Mouse (Mus musculus) right cerebral cortex, postnatal 10 days (tissue): ENCODE measurements at regions not wholly inside any gene's neighbourhood (a gene's known extent, or its start where the extent isn't known, plus 50 kb on each side); places are given as distances from the start of the nearest gene placed in this dataset.

ENCODE experiments used
- DNase-seq, 2 experiments: peaks; one replicate each; pipeline ENCODE4 v3.0.0; 2021; ENCODE audit warnings: low spot score in 2 of 2

DNA sequence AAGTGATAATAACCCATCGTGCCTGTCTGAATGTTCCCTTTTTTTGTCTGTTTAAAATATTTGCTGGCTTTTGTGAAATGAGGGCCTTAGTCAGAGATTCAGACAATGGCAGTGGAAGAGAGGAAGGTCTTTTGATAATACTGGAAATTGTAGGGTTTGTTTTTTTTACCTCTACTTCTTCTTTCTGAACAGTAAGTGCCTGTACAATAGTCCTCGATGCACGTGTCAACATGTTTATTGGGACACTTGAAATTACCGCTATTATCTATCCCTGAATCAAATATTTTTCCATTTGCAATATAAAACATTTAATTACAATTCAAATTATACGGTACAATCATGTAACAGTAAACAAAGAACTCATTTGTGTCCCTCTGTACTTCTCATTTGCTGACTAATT lies 733.5 kb downstream of the Fam19a2 start:
- no peak for DNase-seq

DNA sequence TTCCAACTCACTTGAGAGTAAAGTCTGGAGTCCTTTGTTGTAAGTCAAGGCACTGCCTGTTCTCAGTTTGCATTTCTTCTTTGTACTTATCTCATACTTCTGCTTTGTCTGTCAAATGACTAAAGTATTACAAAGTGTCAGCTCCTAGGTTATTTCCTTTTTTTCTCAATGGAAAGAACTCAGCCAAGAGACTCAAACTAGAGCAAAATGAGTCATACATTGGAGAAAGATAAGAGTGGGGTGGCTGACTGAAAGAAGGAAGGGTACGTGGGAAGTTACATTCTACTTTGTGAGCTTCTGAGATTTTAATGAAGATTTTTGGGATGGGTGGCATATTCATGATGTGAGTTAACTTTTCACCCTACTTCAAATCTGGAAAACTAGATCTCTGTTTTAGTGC lies 735.2 kb downstream of the Fam19a2 start:
- DNase-seq, result no peak

DNA sequence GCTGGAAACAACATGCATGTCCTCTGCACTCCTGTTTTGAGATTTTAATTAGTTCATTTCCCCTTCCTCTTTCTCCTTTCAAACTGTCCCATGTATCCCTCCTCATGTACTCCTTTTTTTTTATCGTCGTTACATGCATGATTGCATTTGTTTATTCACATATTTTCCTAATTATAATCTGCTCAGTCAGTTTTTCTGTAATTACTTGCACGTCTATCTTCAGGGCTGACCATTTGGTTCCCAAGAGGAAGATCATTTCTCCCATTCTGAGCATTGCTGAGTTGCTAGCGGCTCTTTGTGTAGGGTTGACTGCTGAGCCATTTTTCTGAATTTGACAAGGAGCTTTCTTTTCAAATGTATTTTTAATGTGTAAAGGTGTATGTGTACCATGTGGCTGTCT lies 781.2 kb downstream of the Fam19a2 start:
- no peak for DNase-seq

DNA sequence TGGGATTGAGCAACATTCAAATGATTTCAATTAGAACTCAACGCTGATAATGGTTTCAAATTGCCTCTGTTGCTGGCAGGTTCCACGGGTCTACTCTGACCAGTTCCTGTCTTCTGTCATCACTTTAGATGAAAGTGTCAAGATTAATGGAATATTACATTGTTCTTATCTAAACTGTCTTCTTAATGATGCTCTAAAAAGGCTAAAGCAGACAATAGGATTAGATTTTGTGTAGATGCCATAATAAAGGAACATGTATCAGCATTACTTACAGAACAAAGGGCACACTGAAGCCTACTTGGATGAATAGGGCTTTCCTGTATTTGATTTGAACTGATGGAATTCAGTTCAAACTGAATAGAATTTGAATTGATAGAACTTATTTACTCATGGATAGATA lies 782.0 kb downstream of the Fam19a2 start:
- DNase-seq, result no peak

DNA sequence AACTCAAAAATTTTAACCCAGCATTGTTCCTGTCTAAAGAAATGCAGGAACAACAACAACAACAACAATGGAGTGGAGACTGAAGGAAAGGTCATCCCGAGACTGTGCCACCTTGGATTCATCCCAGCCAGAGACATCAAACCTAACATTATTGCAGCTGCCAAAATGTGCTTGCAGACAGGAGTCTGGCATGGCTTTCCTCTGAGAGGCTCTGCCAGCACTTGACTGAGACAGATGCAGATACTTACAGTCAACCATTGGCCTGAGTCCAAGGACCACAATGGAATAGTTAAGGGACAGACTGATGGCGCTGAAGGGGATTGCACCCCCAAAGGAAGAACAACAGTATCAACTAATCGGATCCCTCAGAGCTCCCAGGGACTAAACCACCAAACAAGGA lies 819.0 kb downstream of the Fam19a2 start:
- peak; percentile 23 to 31 for DNase-seq

DNA sequence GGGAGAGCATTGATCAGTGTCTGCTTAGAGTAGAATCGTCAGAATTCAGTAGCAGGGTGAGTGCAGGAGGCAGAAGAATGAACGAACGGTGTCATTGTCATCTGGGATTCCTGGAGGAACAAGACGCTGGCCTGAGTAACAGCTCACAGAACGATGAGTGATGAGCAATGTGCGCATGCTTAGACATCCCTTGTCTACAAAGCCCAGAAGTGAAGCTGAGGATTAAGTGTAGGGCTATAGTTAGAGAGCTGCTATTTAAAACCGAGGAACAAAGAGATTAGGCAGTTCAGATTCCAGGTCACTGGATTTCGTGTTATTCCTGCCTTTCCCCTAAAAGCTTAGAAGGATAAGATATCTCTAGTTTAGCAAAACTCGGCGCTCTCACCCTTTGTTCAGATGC lies 826.8 kb downstream of the Fam19a2 start:
- DNase-seq, result no peak

DNA sequence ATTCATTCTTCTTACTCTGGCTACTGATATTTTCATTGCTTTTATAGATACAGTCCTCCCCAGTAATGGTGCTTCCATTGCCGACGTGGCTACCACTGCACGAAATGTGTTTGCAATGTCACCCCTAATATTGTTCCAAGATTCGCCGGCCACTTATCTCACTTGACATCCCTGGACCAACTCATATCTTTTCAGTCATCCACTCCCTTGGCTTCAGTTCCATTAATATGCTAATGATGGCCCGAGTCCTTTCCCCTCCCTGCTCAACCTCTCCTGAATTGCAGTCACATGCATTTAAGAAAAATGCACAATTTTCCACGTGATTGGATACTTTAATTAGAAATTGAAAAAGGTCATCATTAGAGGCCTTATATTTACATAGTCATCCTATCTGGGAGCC lies 827.6 kb downstream of the Fam19a2 start:
- DNase-seq, result no peak

DNA sequence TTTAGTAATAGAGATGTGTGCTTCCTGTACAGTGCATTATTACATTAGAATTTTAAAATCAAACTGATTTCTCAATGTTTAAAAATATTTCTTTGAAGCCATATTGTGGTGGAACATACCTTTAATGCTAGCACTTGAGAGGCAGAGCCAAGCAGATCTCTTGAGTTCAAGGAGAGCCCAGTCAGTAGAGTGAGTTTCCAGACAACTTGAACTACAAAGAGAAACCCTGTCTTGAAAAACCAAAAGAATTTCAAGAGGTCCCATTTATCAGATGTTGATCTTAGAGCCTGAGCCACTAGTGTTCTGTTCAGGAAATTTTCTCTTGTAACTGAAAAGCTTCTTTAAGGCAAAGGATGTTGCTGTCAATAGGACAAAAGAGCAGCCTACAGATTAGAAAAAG lies 855.8 kb downstream of the Fam19a2 start:
- no peak for DNase-seq

DNA sequence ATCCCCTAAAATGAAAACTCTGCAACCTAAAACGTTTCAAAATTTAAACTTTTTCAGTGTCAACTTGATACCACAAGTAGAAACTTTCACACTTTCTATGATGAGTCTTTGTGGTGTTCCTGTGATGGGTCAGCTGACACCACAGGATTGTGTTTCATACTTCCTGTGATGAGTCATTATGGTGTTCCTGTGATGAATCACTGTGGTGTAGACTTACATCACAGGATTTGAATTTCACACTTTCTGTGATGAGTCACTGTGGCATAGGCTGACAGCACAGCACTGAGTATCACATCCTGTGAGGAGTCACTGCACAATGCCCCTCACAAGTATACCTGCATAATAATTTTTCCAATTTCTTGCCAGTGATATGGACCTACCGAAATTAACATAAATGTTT lies 874.7 kb downstream of the Fam19a2 start:
- no peak for DNase-seq

DNA sequence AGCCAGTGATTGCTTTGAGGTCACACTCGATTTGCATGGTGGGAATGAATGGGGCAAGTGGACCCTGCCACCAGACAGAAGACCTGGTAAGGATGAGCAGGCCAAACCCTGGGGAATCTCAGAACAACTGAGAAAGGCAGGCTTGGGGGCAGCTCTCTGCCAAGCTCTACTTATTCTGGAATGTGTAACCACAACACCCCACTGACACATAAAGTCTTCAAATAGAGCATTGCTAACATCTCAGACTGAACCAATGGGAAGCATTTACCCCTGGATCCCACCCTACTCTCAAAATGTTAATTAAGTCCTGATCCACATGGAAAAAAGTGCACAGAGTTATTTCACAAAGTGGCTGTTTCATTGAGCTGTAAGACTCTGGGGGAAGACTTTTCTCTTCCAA lies 878.5 kb downstream of the Fam19a2 start:
- no peak for DNase-seq

DNA sequence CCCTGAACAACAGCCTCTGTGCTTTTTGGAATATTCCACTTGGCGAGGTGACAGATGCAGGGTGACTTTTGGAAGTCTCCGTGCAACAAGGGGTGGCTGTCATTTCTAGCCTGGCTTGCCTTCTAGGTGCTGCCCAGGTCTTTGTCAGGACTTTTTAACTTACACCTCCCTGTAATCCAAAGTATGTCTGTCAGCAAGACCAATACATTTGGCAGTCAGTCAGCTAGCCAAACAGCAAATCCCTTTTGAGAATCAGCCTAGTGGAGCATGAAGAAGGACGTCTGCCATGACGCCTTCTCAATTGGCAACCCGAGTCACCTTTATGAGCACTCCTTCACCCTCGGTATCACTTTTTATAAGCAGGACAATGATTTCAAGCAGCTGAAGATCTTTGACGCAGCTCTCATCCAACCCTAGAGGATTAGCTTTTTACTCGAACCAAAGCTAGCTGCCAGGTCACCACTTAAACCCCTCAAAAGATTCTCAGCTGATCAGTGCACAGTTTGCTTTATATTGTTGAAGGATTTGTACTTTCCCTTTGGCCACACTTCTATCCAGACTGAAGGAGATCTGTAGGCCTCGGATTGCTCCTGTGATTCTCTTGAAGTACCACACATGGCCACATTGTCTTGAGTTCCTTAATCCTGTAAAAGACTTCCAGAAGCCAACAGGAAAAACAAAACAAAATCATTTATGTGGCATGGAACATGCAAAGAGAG lies 883.1 kb downstream of the Fam19a2 start:
- DNase-seq, result no peak

DNA sequence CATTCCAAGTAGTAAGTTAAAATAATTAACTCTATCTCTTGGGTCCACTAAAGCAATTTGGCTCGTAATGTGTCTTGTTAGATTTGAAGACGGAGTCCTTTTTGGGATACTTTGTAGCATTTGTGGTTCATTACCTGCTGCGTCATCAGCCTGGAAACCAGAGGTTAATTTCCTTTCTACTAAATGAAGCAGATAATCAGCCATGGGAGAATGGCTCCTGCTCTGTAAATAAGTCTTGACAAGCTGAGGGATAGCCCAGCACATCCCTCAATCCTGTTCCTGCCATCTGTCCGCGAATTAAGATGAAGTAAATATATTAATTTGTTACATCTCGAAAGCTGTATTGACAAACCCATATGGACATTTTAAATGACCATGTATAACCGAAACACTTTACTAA lies 899.6 kb downstream of the Fam19a2 start:
- no peak for DNase-seq

DNA sequence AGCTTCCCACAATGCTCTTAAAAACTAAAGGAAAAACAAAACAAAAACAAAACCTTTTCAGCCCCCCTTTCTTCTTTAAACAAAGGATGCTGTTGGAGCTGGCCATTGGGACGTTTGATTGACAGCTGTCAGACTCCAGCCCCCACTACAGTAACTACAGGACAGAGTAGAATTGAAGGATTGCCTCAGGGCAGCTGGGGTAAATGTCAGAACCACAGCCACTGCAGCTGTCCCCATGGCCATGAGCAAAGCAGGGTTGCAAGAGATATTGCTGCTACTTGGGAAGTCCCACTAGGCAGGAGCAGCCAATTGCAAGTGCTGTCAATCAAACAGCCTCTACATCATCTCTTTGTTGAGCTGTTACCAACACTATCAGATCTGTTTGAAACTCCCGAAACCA lies 911.8 kb downstream of the Fam19a2 start:
- DNase-seq, result no peak

DNA sequence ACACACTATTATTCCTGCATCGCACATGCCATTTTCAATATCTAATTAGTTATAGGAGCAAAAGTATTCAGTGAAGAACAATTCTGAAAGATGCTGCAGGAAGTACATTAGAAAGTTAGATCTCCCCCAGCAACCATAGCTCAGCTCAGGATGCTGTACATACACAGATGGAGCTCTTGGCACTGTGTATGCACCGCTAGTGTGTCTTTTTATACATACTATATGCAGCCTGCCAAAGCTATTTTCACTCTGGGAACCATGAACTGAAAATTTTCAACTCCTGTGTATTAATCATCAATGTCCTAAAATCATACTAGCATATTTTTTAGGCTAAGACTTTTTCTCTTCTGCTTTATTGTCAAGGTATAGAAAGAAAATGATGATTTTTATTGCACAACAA lies 944.5 kb downstream of the Fam19a2 start:
- DNase-seq, result peak; percentile 54 to 78

DNA sequence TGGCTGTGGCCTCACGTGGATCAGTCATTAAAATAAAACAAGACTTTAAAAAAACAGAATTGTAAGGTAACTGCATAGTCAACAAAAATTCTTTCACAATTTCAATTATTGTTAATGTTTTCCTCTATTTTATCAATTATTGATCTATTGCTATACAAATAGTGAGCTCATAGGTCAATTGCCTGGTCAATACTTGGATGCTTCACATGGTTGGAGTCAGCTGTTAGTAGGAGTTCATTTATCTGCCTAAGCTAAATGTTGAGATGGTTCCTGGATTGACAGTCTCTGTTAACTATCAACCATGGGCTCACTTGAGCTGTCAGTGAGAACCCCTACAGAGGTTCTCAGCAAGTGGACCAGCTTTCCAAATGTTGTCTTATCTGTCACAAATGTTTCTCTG lies 955.7 kb downstream of the Fam19a2 start:
- DNase-seq, result no peak

DNA sequence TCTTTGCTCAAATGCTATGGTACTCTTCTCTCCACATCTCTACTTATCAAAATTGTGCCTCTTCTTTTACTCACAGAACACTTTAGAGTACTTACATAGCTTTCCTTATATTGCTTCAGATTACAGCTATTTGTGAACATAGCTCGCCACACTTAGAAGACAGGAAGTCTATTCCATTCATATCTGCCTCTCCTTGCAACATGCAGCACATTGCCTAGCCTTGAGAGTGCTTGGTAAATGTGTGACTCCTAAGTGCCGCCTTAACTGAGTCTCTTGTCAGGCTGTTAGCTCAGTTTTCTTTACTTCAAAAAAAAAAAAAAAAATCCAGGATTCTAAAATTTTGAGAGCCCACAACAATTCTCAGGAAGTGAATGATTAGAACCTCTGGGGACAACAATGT lies 958.3 kb downstream of the Fam19a2 start:
- DNase-seq, result no peak

DNA sequence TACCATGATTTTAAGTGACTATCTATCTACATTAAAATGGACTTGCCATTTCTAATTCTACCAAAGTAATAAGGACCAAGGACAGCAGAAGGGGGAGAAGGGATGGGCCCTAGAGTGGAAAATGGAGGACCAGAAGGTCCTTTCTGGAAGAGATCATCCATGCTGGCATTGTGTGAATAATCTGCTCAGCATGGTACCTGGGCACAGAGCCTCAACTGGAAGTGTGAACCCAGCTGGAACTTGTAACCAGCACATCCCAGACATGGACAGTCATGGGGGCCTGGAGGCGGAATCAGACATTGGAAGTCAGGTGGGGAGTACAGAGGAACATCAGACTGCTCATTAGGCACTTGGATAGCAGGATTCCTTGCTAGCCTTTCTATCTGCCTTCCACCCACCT lies 963.3 kb downstream of the Fam19a2 start:
- no peak for DNase-seq

DNA sequence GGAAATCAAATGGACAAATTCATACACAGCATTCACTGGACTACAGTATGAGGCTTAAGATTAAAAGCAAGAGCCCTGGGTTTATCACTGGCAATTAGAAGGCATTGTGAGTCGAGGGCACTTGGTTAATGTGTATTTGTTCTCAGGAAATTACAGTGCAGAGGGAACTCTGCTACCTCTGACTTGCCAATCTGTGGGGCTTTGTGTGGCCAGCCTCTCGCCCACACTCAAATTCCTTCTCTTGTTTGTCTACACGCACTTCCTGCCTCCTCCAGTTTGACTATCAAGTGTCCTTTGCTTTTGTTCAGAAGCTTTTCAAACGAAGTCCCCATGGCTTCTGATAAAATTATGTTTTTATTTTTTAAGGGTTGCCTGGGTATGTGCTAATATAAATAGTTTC lies 985.6 kb downstream of the Fam19a2 start:
- DNase-seq, result no peak

DNA sequence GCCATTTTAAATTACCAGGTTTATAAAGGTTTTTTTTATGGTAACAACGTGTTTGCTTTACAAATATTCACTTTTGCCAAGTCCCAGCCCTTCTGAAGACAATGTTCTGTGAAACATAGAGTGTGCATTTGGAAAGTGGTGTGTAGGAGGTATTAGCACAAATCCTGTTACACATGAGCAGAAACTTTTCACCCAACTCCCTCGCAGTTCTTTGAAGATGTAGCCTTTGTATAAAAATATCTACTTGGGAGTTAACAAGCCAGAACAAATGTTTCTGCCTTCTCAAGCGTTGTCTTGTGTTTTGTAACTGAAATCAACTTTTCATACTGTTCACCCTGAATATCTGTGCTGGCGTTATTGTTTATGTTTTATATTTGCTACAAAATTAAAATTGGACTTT lies 986.2 kb downstream of the Fam19a2 start:
- no peak for DNase-seq

DNA sequence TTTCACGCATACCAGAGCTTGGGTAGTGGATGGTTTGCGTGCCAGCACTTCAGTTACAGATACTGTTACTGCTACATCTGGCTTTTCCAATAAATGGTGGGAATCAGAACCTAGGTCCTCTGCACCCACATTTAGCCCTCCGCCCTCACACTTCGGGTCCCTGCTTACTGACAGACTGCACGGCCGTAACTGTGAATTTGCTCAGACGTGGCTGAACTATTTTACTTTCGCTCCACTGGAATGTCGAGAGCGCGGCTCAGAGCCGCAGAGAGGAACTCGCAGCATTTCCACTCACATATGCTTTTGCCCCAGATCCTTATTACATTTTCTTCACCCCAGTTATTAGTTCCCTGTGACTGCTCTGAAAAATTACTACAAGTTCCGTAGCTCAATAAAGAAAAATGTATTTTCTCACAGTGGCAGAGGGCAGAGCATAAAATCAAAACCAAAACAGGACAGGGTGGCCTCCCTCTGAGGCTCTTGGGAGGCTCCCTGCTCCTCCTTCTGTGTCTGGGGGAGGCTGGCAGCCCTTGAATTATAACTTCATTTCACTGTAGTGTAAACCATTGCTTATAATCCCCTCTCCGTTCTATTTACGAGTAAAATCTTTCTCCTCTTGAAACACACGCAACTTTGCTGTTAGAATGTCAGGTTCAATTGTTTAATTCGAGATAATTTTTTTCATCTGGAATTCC lies 1024.7 kb downstream of the Fam19a2 start:
- DNase-seq, result no peak

DNA sequence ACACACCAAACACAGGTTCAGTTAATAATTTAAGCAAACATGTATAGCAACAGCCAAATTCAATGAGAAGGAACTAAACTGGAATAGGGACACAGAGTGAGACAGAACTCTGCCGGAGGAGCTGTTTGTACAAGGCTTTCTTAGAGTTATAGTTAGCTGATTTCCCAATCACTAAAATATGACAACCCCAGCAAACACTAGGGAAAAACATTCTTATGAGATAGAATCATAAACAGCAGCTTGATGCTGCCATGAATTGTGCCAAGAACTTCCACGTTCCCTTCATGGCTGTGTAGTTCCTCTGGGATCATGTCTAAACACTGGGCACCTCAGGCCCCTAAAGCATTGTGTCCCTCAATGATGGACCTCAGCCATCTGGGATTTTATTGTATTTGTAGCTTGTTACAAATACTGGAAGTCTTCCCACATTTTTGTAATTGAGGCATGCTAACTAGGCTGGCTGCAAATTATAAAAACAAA lies 1033.4 kb downstream of the Fam19a2 start:
- no peak for DNase-seq

DNA sequence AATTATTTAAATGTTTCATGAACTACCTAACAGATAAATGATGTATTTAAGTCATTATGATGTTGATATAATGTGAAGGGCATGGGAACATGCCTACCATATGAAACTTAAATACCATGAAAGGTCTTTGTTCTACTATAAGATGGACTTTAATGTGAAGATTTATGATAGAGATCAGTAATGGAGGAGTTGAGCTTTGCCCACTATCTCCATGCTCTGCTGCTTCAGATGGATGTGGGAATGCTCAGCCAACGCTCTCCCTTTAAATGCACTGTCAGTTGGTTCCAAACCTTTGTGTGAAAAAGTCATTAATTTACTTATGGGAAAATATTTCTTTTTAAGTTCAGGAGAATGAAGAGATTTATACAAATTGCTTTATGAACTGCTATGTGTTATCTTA lies 1040.9 kb downstream of the Fam19a2 start:
- no peak for DNase-seq

DNA sequence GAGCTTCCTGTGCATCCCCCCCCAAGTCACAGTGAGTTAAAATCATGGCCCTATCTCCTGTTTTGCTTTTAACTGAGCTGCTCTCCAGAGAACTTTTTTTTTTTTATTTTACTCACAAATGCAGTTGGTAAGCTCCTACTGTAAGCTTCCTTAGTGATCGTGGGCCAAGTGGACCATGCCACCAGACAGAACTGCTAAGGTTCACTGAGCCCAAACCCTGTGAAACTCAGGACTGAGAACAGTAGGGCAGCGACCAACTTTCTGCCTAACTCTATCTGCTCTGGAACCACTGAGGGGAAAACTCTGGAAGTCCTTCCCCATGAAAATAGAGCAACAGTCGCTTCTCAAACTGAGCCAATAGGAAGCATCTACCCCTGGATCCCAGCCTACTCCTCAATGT lies 1041.8 kb downstream of the Fam19a2 start:
- DNase-seq, result no peak

DNA sequence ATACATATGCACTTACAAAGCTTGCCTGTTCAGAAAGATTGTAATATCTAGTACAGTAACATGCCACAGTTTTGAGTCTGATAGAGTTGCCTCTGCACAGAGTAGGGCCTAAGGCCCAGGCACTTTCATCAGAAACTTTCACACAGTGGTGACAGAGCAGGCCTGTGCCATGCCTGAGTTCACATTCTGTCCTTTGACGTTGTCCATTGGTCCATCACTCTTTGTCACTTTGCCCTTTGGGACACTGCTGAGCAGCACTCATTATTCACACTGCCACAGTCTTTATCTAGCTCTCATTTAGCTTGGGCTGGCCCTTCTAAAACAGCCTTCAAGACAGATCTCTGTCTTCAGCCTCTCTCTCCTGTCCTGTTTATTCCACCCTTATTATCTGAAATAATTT lies 1055.0 kb downstream of the Fam19a2 start:
- DNase-seq, result no peak
